Mouse (Mus musculus) left cerebral cortex, adult 2 months (tissue): ENCODE measurements at regions not wholly inside any gene's neighbourhood (a gene's known extent, or its start where the extent isn't known, plus 50 kb on each side); places are given as distances from the start of the nearest gene placed in this dataset.

Experiments
- DNase-seq, 2 experiments: peaks; one replicate each; pipeline ENCODE4 v3.0.0; 2021 to 2022; ENCODE audit warnings: low spot score in 2 of 2, mixed read lengths in 1 of 2; ENCODE audit errors: extremely low spot score in 1 of 2
- H3K27ac ChIP-seq: fragments of 200-600 bp; 2 replicates; pipeline ENCODE4 v1.8.1; 2022
- H3K4me3 ChIP-seq: fragments of 200-600 bp; 2 replicates; pipeline ENCODE4 v1.8.1; 2022
- CTCF ChIP-seq: fragments of 200-600 bp; IDR thresholded peaks from 2 replicates; pipeline ENCODE4 v1.8.1; 2022; ENCODE audit warnings: antibody characterized with exemption, mild to moderate bottlenecking, moderate library complexity
- intact Hi-C: fragments of 180-260 bp; cut with DNase I; formaldehyde crosslinking; loops from one replicate; pipeline ENCODE4 v1.15.1; 2025

- Histone ChIP-seq H3K27ac (no peak overlapping the region), H3K4me3 (no peak overlapping the region)
- no peak for DNase-seq
- intact Hi-C loops = no loop called here
- TF ChIP-seq CTCF = no peak
Measured at GRCm38 (mm10) chr11:117036977-117037376, 78.0 kb upstream of the Sec14l1 start.

- Histone ChIP-seq H3K4me3 (no peak overlapping the region), H3K27ac (no peak overlapping the region)
- intact Hi-C loops = no loop called here
- peak; percentile 22 for TF ChIP-seq CTCF
- no peak for DNase-seq
Measured at GRCm38 (mm10) chr11:117038282-117039106, 76.5 kb upstream of the Sec14l1 start.

GRCm38 (mm10) chr11:117040829-117041228 lies 74.1 kb upstream of the Sec14l1 start:
- Histone ChIP-seq H3K27ac (no peak overlapping the region), H3K4me3 (no peak overlapping the region)
- DNase-seq = peak in 1 of 2 experiments; percentile 35
- no peak; the same call in 1 of the 2 replicates for TF ChIP-seq CTCF
- intact Hi-C loops = no loop called here

- Histone ChIP-seq H3K4me3 (no peak overlapping the region), H3K27ac (no peak overlapping the region)
- TF ChIP-seq CTCF = no peak
- intact Hi-C loops = loop anchor here (2.0 kb wide), 1 partner anchor 124 kb away; the partner anchor contains the start of gene Mgat5b
- no peak for DNase-seq
Measured at GRCm38 (mm10) chr11:117042336-117042735, 72.6 kb upstream of the Sec14l1 start.

GRCm38 (mm10) chr11:117043524-117043923 lies 71.4 kb upstream of the Sec14l1 start:
- peak; percentile 69 to 86 for DNase-seq
- no peak overlapping the region for H3K27ac ChIP-seq
- peak; percentile 87 for TF ChIP-seq CTCF
- intact Hi-C loops = loop anchor here (2.0 kb wide), 1 partner anchor 125 kb away; the partner anchor contains the start of gene Mgat5b
- no peak overlapping the region for H3K4me3 ChIP-seq

- TF ChIP-seq CTCF = no peak
- DNase-seq = no peak
- Histone ChIP-seq H3K4me3 (no peak overlapping the region), H3K27ac (no peak overlapping the region)
- intact Hi-C loops = no loop called here
Measured at GRCm38 (mm10) chr11:117044731-117045130, 70.2 kb upstream of the Sec14l1 start.

GRCm38 (mm10) chr11:117046636-117047035 lies 68.3 kb upstream of the Sec14l1 start:
- no peak overlapping the region for H3K4me3 ChIP-seq
- DNase-seq = no peak
- H3K27ac ChIP-seq = no peak overlapping the region
- intact Hi-C loops = no loop called here
- no peak for TF ChIP-seq CTCF

GRCm38 (mm10) chr11:117047172-117047950 lies 67.6 kb upstream of the Sec14l1 start:
- Histone ChIP-seq H3K4me3 (no peak overlapping the region), H3K27ac (no peak overlapping the region)
- intact Hi-C loops = no loop called here
- no peak for TF ChIP-seq CTCF
- DNase-seq = no peak

GRCm38 (mm10) chr11:117048911-117049310 lies 66.1 kb upstream of the Sec14l1 start:
- DNase-seq = no peak
- no peak overlapping the region for H3K27ac ChIP-seq
- no peak overlapping the region for H3K4me3 ChIP-seq
- intact Hi-C loops = no loop called here
- peak; percentile 13 for TF ChIP-seq CTCF

- DNase-seq = no peak
- H3K4me3 ChIP-seq = no peak overlapping the region
- H3K27ac ChIP-seq = no peak overlapping the region
- TF ChIP-seq CTCF = peak; percentile 6
- intact Hi-C loops = no loop called here
Measured at GRCm38 (mm10) chr11:117050788-117051187, 64.2 kb upstream of the Sec14l1 start.

- DNase-seq = peak; percentile 74 to 78
- no peak overlapping the region for H3K27ac ChIP-seq
- intact Hi-C loops = loop anchor here (1.0 to 5.0 kb wide), 3 partner anchors 139 to 415 kb away; partner anchors contain the start of gene Mgat5b
- no peak overlapping the region for H3K4me3 ChIP-seq
- peak; percentile 89 for TF ChIP-seq CTCF
Measured at GRCm38 (mm10) chr11:117056958-117057357, 58.0 kb upstream of the Sec14l1 start.

- H3K4me3 ChIP-seq = no peak overlapping the region
- peak; percentile 51 for TF ChIP-seq CTCF
- intact Hi-C loops = loop anchor here (1.0 to 5.0 kb wide), 3 partner anchors 139 to 415 kb away; partner anchors contain the start of gene Mgat5b
- peak in 1 of 2 experiments; percentile 31 for DNase-seq
- H3K27ac ChIP-seq = no peak overlapping the region
Measured at GRCm38 (mm10) chr11:117057451-117057850, 57.5 kb upstream of the Sec14l1 start.
